Mouse (Mus musculus): ENCODE data around the gene Ccdc189.

The Ccdc189 gene

GRCm38 (mm10) chr7:127592575-127592974 is 4.2 kb upstream of the Ccdc189 start:
- DNase-seq (ENCODE audit: low read depth in 2 of 2, low spot score in 2 of 2): no peak

GRCm38 (mm10) chr7:127591108-127591507 is 2.7 kb upstream of the Ccdc189 start:
- no peak for DNase-seq (ENCODE audit: low read depth in 2 of 2, low spot score in 2 of 2)

- DNase-seq (ENCODE audit: low read depth in 2 of 2, low spot score in 2 of 2): no peak
These were observed 1.2 kb upstream of the Ccdc189 start for GRCm38 (mm10) chr7:127589637-127590036.

GRCm38 (mm10) chr7:127588901-127589300 is 506 bp upstream of the Ccdc189 start:
- no peak for DNase-seq (ENCODE audit: low read depth in 2 of 2, low spot score in 2 of 2)

DNA sequence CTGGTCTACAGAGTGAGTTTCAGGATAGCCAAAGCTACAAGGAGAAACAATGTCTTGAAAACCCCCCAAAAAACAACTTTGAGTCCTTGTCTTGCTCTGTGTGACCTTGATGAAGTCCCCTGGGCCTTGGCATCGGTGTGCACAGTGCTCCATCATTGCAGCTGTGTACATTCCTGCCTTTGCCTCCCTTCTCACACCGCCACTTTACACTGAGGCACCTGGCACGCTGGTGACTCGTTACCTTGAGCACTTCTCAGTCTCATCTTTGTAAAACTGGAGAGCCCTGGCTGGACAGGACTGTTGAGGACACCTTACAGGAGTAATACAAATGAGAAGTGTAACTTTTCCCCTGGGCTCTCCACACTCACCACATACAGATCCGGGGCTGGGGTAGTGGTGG is 1.2 kb downstream of the Ccdc189 start:
- no peak for DNase-seq (ENCODE audit: low read depth in 2 of 2, low spot score in 2 of 2)

DNA sequence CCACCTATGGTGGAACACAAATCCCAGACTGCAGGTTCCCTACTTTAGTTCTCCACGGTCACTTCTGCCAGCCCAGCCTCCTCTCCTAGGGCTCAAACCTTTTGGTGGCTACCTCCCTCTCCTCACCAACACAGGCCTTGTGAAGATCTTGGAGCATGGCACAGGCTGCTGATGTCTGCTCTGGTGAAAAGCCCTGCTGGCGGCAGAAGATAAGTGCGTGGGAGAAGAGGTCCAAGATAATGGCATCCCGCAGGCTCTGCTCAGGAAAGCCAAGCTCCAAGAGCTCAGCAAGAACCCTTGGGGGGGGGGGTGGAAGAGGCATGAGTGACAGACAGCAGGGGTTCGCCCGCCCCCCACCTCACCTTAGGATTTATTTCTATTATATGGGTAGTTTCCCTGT is 2.2 kb downstream of the Ccdc189 start:
- no peak for DNase-seq (ENCODE audit: low read depth in 2 of 2, low spot score in 2 of 2)

- DNase-seq (ENCODE audit: low read depth in 2 of 2, low spot score in 2 of 2): no peak
These were observed 3.4 kb downstream of the Ccdc189 start for GRCm38 (mm10) chr7:127585031-127585430.

- no peak for DNase-seq (ENCODE audit: low read depth in 2 of 2, low spot score in 2 of 2)
These were observed 5.1 kb downstream of the Ccdc189 start for GRCm38 (mm10) chr7:127583260-127583659.

GRCm38 (mm10) chr7:127574115-127574514 is 14.3 kb downstream of the Ccdc189 start:
- DNase-seq (ENCODE audit: low read depth in 2 of 2, low spot score in 2 of 2): no peak

GRCm38 (mm10) chr7:127573503-127574008 is 14.8 kb downstream of the Ccdc189 start:
- DNase-seq (ENCODE audit: low read depth in 2 of 2, low spot score in 2 of 2): no peak

GRCm38 (mm10) chr7:127572895-127573471 is 15.4 kb downstream of the Ccdc189 start, which contains the start of gene Phkg2:
Gene Phkg2 (plus strand): TSS chr7:127573340.
- peak; percentile 89 to 90 for DNase-seq (ENCODE audit: low read depth in 2 of 2, low spot score in 2 of 2)

- no peak for DNase-seq (ENCODE audit: low read depth in 2 of 2, low spot score in 2 of 2)
These were observed 23.8 kb downstream of the Ccdc189 start for GRCm38 (mm10) chr7:127564381-127565150.

GRCm38 (mm10) chr7:127561340-127561858 is 27.0 kb downstream of the Ccdc189 start, which contains the start of gene Tmem265:
Gene Tmem265 (plus strand): TSS chr7:127561390.
- DNase-seq (ENCODE audit: low read depth in 2 of 2, low spot score in 2 of 2): no peak

DNA sequence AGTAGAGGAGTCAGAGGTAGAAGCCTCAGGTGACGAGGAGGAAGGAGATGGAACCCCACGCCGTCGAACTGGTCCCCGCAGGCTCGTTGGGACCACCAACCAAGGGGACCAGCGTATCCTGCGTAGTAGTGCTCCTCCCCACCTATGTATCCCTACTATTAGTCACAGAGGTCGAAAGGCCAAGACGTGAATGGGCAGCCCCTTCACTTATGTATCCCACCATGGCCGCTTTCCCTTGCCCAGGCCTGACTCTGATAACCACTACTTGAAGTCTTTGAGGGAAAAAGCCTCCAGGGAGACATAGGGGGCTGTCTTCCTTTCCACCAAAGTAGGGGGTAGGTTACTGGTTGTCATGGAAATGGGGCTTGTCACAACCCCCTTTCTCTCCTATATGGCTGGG is 27.8 kb downstream of the Ccdc189 start:
- no peak for DNase-seq (ENCODE audit: low read depth in 2 of 2, low spot score in 2 of 2)

DNA sequence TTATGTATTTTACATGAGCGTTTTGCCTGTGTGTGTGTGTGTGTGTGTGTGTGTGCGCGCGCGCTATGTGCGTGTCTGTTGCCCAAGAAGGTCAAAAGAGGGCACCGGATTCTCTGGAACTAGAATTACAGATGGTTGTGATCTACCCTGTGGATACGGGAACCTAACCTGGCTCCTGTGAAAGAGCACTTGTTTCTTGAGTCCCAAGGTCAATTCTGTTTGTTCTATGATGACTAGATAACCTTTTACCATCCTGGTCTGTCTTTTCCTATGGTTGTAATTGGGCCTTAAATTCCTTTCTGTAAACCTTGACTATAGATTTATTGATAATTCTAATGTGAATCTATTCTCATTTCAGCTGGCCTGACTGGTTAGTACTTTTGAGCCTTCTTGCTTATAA is 36.8 kb downstream of the Ccdc189 start:
- DNase-seq (ENCODE audit: low read depth in 2 of 2, low spot score in 2 of 2): no peak

DNA sequence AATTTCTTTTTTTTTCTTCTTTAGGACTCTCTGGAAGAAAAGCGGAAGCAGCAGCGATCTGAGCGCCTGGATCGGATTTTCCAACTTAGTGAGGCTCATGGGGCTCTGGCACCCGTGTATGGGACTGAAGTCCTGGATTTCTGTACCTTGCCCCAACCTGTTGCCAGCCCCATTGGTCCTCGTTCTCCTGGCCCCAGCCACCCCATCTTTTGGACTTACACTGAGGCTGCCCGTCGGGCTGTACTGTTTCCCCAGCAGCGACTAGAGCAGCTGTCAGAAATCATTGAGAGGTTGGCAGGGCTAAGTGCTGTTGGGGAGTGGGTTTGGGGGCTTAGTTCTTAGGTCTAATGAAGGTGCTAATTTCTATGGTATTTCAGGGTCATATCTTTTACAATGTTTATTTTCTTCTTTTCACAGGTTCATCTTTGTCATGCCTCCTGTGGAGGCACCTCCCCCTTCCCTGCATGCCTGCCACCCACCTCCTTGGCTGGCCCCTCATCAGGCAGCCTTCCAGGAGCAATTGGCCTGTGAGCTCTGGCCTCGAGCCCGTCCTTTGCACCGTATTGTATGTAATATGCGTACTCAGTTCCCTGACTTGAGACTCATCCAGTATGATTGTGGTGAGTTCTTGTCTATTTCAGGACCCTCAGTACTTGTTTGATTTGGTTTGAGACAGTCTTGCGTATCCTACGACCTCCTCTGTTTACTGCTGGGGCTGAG is 39.1 kb downstream of the Ccdc189 start:
- DNase-seq (ENCODE audit: low read depth in 2 of 2, low spot score in 2 of 2): no peak

GRCm38 (mm10) chr7:127541671-127542070 is 46.7 kb downstream of the Ccdc189 start:
- no peak for DNase-seq (ENCODE audit: low read depth in 2 of 2, low spot score in 2 of 2)
